Mouse (Mus musculus): ENCODE results near the gene Irak2. TPM values are rescaled to one million over a fixed set of nuclear protein-coding genes. Genes with fewer than 3 reads are reported as not detected.

Irak2 gene
- total and polyA plus RNA-seq, 3 experiments: 30.0 to 39.5 (median 32.5) TPM

DNA sequence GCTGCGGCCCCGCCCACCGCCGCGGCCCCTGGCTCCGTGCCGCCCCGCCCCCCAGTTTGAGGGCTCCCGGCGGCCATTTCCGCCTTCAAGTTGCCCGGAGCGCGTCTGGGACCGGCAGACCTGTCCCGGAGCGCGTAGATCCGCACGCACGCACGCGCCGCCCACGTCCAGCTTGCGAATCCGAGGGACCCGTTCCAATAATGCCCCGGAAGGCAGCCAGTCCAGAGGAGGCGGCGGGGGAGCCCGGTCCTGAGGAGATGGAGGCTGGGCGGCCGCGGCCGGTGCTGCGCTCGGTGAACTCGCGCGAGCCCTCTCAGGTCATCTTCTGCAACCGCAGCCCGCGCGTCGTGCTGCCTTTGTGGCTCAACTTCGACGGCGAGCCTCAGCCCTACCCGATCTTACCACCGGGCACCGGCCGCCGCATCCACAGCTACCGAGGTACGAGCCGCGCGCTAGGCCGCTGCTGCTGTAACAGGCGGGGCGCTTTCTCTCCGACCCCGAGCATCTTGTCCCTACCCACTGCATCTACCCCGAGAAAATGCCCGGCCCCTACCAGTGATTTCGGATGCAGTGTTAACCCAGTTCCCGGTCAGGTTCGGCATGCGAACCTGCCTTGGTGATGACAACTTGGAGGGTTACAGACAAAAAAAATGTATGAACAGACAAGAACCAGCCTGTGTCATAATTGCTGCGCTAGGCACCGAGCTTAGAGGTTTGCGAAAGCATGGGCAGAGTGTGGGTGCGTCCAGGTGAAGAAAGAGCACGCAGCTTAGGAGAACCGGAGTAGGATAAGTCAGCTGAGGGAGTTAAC, 14.1 kb upstream of the Irak2 start, which contains the start of gene Vhl:
Vhl (plus strand) TSS at position 19 of the 811 bp plus-strand sequence.
- H3K27ac ChIP-seq (ENCODE audit: insufficient read depth, low read depth): peak within 1 kb of the TSS; percentile 79
- TF ChIP-seq USF2 (conservative IDR thresholded peaks at IDR 0.05; ENCODE audit: low read depth, low read length) (no peak), TBP (conservative IDR thresholded peaks at IDR 0.05; ENCODE audit: low read depth, low read length) (no peak), UBTF (IDR thresholded peaks at IDR 0.05; ENCODE audit: low read depth, low read length) (peak; percentile 65; the same call in 1 of the 2 replicates), CHD1 (IDR thresholded peaks at IDR 0.05; ENCODE audit: low read depth, low read length) (0 out of 2 replicates have a peak, but pooled peaks have one; percentile 75), SIN3A (IDR thresholded peaks at IDR 0.05; ENCODE audit: low read length) (peak; percentile 52; the same call in 1 of the 2 replicates), RCOR1 (conservative IDR thresholded peaks at IDR 0.05; ENCODE audit: low read depth, low read length) (no peak), MAX (IDR thresholded peaks at IDR 0.05; ENCODE audit: low read length) (peak; percentile 51; the same call in 1 of the 2 replicates), MEF2A (IDR thresholded peaks at IDR 0.05; ENCODE audit: borderline replicate concordance, low read depth, low read length) (no peak; the same call in 1 of the 2 replicates), BHLHE40 (IDR thresholded peaks at IDR 0.05; ENCODE audit: low read depth, low read length) (peak; percentile 8; the same call in 1 of the 2 replicates), EP300 (IDR thresholded peaks at IDR 0.05; ENCODE audit: low read length) (no peak), GABPA (IDR thresholded peaks at IDR 0.05; ENCODE audit: insufficient replicate concordance, low read depth, low read length) (no peak), ZMIZ1 (IDR thresholded peaks at IDR 0.05; ENCODE audit: low read depth, low read length) (0 out of 2 replicates have a peak, but pooled peaks have one; percentile 24), MXI1 (IDR thresholded peaks at IDR 0.05; ENCODE audit: low read depth, low read length) (peak; percentile 78; the same call in 1 of the 2 replicates), IRF4 (IDR thresholded peaks at IDR 0.05; ENCODE audit: low read depth, low read length) (no peak), E2F4 (IDR thresholded peaks at IDR 0.05; ENCODE audit: insufficient replicate concordance, low read depth, low read length) (no peak), ELF1 (IDR thresholded peaks at IDR 0.05; ENCODE audit: low read depth, low read length) (peak; percentile 81), POLR2A (IDR thresholded peaks at IDR 0.05; ENCODE audit: low read depth, low read length) (peak; percentile 83), PAX5 (IDR thresholded peaks at IDR 0.05; ENCODE audit: low read length) (no peak), NELFE (IDR thresholded peaks at IDR 0.05; ENCODE audit: low read depth, low read length) (peak; percentile 78), ZNF384 (IDR thresholded peaks at IDR 0.05; ENCODE audit: low read depth, low read length) (no peak), RAD21 (IDR thresholded peaks at IDR 0.05; ENCODE audit: low read depth, low read length) (no peak), SMC3 (IDR thresholded peaks at IDR 0.05; ENCODE audit: low read depth, low read length) (no peak), HCFC1 (IDR thresholded peaks at IDR 0.05; ENCODE audit: low read depth, low read length) (peak; percentile 39; the same call in 1 of the 2 replicates), NRF1 (IDR thresholded peaks at IDR 0.05; ENCODE audit: low read depth, low read length) (peak; percentile 68), MAZ (IDR thresholded peaks at IDR 0.05; ENCODE audit: low read depth, low read length) (no peak)
- dilution Hi-C loops (cut with MboI; ENCODE audit: extremely low pct_ligation_motif_present, extremely low pct_unique_long_range_greater_than_20kb, low sequenced_read_pairs) (no loop called here), in situ Hi-C loops (cut with MboI; ENCODE audit: low pct_ligation_motif_present, low pct_unique_long_range_greater_than_20kb, low sequenced_read_pairs) (no loop called here)
- peak within 1 kb of the TSS; percentile 75 to 83 (median 79) for H3K4me3 ChIP-seq (replicated peaks in 1 of 3; ENCODE audit: low read depth in 2 of 3, low read length in 2 of 3, poor library complexity in 1 of 3)
- no peaks in the 10 kb centered on the region for H3K9me3 ChIP-seq (replicated peaks; ENCODE audit: low read length)
- H3K9ac ChIP-seq (ENCODE audit: insufficient read depth, low read depth): peak within 1 kb of the TSS; percentile 80
- H3K79me2 ChIP-seq (replicated peaks; ENCODE audit: control insufficient read depth, extremely low read depth, insufficient read depth, poor library complexity, severe bottlenecking): peaks cover 17% of the 10 kb centered on the region
- H3K4me2 ChIP-seq (ENCODE audit: insufficient read depth, low read depth, poor library complexity, severe bottlenecking): peak within 1 kb of the TSS; percentile 87
- peaks cover 12 to 26% of the 10 kb centered on the region in 2 experiments for H3K36me3 ChIP-seq (replicated peaks in 1 of 2; ENCODE audit: control insufficient read depth in 1 of 2, insufficient read depth in 1 of 2, low read length in 1 of 2)
- peaks cover 12 to 31% of the 10 kb centered on the region in 2 experiments for H3K4me1 ChIP-seq (ENCODE audit: control insufficient read depth in 1 of 2, insufficient read depth in 2 of 2)
- DNase-seq (ENCODE audit: extremely low read depth): peak; percentile 75
- H3K27me3 ChIP-seq (replicated peaks): no peaks in the 10 kb centered on the region
